Mouse (Mus musculus) MEL (cell line): ENCODE results near the gene Hcrt.

ENCODE experiments used
- CHD2 ChIP-seq: IDR thresholded peaks from 2 replicates; pipeline ENCODE4 v1.6.1; 2011; ENCODE audit warnings: low read length, improper control_type of control experiment
- CTCF ChIP-seq, 3 experiments: IDR thresholded peaks in 2 of 3; conservative IDR thresholded peaks in 1 of 3; 2 replicates each; pipeline ENCODE4 v1.5.1; 2011 to 2012; ENCODE audit warnings: low read length in 3 of 3, low read depth in 2 of 3, mild to moderate bottlenecking in 2 of 3, improper control_type of control experiment in 1 of 3, inconsistent platforms in 1 of 3, mixed read lengths in 1 of 3, moderate library complexity in 1 of 3; ENCODE audit not compliant: control insufficient read depth in 1 of 3, insufficient read depth in 1 of 3, poor library complexity in 1 of 3, severe bottlenecking in 1 of 3
- KAT2A ChIP-seq: conservative IDR thresholded peaks from 2 replicates; pipeline ENCODE4 v1.6.1; 2012; ENCODE audit warnings: low read depth, low read length, improper control_type of control experiment, inconsistent platforms
- MYC ChIP-seq: IDR thresholded peaks from 2 replicates; pipeline ENCODE4 v1.6.1; 2011; ENCODE audit warnings: low read depth, mild to moderate bottlenecking, low read length, improper control_type of control experiment, moderate library complexity
- NELFE ChIP-seq: IDR thresholded peaks from 2 replicates; pipeline ENCODE4 v1.6.1; 2011; ENCODE audit warnings: low read depth, low read length, improper control_type of control experiment
- POLR2A ChIP-seq, 2 experiments: IDR thresholded peaks; 2 replicates each; pipeline ENCODE4 v1.6.1; 2011 to 2012; ENCODE audit warnings: low read length in 2 of 2, mild to moderate bottlenecking in 2 of 2, control low read depth in 1 of 2, improper control_type of control experiment in 1 of 2, low read depth in 1 of 2, moderate library complexity in 1 of 2; ENCODE audit not compliant: control insufficient read depth in 1 of 2, insufficient read depth in 1 of 2, poor library complexity in 1 of 2
- UBTF ChIP-seq: IDR thresholded peaks from 2 replicates; pipeline ENCODE4 v1.6.1; 2012; ENCODE audit warnings: low read depth, mild to moderate bottlenecking, inconsistent platforms, low read length, improper control_type of control experiment, moderate library complexity, borderline replicate concordance; ENCODE audit not compliant: insufficient read depth

DNA sequence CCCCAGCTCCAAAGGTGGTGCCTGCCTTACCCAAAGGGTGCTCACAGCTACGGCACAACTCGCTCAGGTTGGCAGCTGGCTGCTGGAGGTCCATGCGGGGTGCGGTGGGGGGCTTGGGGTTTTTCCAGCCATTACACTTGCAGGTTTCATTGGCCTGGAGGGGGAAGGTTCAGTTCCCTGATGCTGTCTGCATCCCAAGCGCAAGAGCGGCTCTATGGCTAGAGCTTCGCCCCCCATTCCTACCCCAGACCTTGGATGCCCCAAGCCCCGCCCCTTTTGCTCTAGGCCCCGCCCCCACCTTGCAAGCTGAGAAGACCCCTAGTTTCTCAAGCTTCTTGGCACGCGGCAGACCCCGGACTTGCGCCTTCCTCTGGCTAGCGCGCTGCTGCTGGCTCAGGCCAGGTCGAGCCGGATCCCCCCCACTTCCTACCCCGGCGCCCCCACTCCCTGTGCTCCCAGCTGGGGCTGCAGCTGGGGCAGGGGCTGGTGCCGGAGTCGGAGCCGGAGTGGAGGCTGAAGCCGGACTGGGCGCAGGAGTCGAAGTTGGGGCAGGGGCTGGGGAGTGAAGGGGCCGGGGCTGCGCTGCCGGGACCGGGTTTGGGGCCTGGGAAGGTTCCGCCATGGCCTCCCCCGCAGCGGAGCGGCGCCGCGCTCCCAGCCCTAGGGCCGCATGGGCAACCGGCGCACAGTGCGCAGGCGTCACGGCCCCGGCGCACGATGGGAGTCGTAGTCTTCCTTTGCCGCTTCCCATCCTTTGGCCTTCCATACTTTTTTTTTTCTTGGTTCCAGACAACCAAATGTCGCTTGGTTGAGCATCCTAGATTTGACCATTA is 50.7 kb downstream of the Hcrt start, which contains the start of gene Kat2a:
- TF ChIP-seq POLR2A (IDR thresholded peaks at IDR 0.05; ENCODE audit: control insufficient read depth in 1 of 2, insufficient read depth in 1 of 2, low read depth in 1 of 2, low read length in 2 of 2, poor library complexity in 1 of 2): peak; percentile 95 to 99
- peak; percentile 97 for TF ChIP-seq NELFE
- TF ChIP-seq CTCF (IDR thresholded peaks at IDR 0.05 in 2 of 3, conservative IDR thresholded peaks at IDR 0.05 in 1 of 3; ENCODE audit: control insufficient read depth in 1 of 3, insufficient read depth in 1 of 3, low read depth in 2 of 3, low read length in 3 of 3, poor library complexity in 1 of 3, severe bottlenecking in 1 of 3): no peak; a peak in 1 of 6 replicates
- peak; percentile 92 for TF ChIP-seq KAT2A
- no peak for TF ChIP-seq CHD2
- TF ChIP-seq UBTF: no peak
- TF ChIP-seq MYC: peak; percentile 95
